Mouse (Mus musculus): ENCODE measurements around the gene Eif2ak4. TPM values are rescaled to one million over a fixed set of nuclear protein-coding genes. Genes with fewer than 3 reads are reported as not detected.

The Eif2ak4 gene
- polyA plus RNA-seq, 1 experiment from 2014 or later, result 14.5 TPM

DNA sequence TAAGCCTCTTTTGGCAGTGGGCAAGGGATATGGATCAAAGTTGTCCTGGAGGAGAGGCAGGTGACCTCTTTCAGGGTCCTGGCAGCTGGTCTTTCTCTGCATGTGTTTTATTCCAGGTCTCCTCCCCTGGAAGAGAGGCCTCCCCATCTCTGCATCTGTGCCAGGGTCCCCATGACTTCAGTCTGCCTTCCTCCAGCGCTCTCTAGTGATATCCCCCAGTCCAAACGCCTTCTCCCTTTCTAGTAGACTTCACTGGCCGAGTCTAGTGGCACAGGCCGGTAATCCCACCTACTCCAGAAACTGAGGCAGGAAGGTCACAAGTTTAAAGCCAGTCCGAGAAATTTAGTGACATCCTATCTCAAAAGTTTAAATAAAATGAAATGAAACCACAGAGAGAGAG lies 109.5 kb downstream of the Eif2ak4 start:
- no peaks in the 10 kb centered on the region for H3K27me3 ChIP-seq (ENCODE audit: control insufficient read depth, insufficient read depth, low read length)
- H3K36me3 ChIP-seq (ENCODE audit: control insufficient read depth, insufficient read depth, low read length), result no peaks in the 10 kb centered on the region
- H3K4me3 ChIP-seq (ENCODE audit: low read depth, low read length), result no peak overlapping the region
- H3K9me3 ChIP-seq (ENCODE audit: control insufficient read depth, low read length), result no peaks in the 10 kb centered on the region
- no peak overlapping the region for H3K4me2 ChIP-seq (ENCODE audit: low read depth, low read length, severe bottlenecking)
- H3K4me1 ChIP-seq (replicated peaks; ENCODE audit: control insufficient read depth, insufficient read depth, low read length), result peaks cover 5% of the 10 kb centered on the region; the same call in 1 of the 2 replicates
- DNase-seq (ENCODE audit: low spot score), result no peak
- ATAC-seq (replicated peaks; ENCODE audit: low FRiP score), result no peak
- no peak overlapping the region for H3K9ac ChIP-seq (ENCODE audit: low read length)
- 91% methylated on average over 5 of the region's 5 CpGs for WGBS
- no peak overlapping the region for H3K27ac ChIP-seq (ENCODE audit: low read depth, low read length)

DNA sequence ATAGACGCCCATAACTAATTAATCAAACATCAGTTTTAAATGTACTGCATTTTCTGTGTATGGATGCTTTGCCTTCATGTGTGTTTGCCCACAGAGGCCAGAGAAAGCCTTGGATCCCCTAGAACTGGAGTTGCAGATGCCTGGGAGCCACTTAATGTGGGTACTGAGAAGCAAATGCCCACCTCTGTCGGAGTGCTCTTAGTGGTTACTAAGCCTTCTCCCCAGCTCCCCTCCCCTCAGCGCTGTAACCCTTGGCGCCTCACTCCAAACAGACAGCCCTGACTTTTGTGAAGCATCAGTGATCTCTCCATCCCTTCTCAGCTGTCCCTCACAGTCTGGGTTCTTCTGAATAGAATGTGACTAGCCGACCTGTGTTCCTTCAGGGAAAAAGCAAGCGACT lies 110.1 kb downstream of the Eif2ak4 start:
- ATAC-seq (replicated peaks; ENCODE audit: low FRiP score) (no peak), DNase-seq (ENCODE audit: low spot score) (no peak)
- H3K4me1 ChIP-seq (replicated peaks; ENCODE audit: control insufficient read depth, insufficient read depth, low read length), result peaks cover 5% of the 10 kb centered on the region; the same call in 1 of the 2 replicates
- no peak overlapping the region for H3K27ac ChIP-seq (ENCODE audit: low read depth, low read length)
- H3K27me3 ChIP-seq (ENCODE audit: control insufficient read depth, insufficient read depth, low read length), result no peaks in the 10 kb centered on the region
- no peak overlapping the region for H3K4me3 ChIP-seq (ENCODE audit: low read depth, low read length)
- H3K9me3 ChIP-seq (ENCODE audit: control insufficient read depth, low read length), result no peaks in the 10 kb centered on the region
- H3K9ac ChIP-seq (ENCODE audit: low read length), result no peak overlapping the region
- WGBS, result 74% methylated on average over 6 of the region's 6 CpGs
- no peak overlapping the region for H3K4me2 ChIP-seq (ENCODE audit: low read depth, low read length, severe bottlenecking)
- H3K36me3 ChIP-seq (ENCODE audit: control insufficient read depth, insufficient read depth, low read length), result no peaks in the 10 kb centered on the region

DNA sequence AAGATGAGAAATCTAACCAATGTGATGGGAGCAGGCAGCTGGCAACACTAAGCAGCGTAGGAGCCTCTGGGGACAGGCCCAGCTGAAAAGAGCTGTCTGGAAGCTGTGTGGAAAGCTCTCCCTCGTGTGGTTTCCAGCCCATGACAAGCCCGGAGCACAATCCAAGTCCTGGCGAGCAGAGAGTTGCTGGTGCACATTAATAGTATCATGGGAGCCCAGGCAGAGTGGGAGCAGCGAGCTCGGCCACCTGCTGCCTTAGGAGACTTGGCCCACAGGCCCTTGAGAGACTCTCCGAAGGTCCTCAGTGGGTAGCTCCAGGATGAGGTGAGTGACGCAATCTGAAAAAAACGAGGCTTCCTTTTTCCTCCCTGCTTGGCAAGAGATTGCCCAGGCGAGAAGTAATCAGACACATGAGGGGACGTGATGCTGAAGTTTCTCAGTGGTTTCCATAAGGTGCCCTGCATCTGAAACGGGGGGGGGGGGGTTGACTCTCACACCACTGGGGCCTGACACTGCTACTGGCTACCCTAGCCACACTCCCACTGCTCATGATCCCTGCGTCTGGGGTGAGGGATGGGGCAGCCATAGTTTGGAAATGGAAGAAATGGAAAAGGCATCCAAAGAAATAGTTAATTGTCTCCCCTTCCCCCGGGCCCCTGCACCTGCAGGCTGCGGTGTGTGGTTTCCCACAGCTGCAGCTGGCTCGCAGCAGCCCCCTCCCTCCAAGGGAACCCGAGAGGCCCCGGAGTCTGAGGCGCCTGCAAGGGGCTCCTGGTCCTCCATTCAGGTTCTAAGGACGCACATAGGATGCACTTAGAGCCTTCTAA lies 110.9 kb downstream of the Eif2ak4 start:
- Histone ChIP-seq H3K9ac (ENCODE audit: low read length) (no peak overlapping the region), H3K36me3 (ENCODE audit: control insufficient read depth, insufficient read depth, low read length) (no peaks in the 10 kb centered on the region), H3K4me1 (replicated peaks; ENCODE audit: control insufficient read depth, insufficient read depth, low read length) (peaks cover 5% of the 10 kb centered on the region; the same call in 1 of the 2 replicates), H3K4me3 (ENCODE audit: low read depth, low read length) (no peak overlapping the region), H3K9me3 (ENCODE audit: control insufficient read depth, low read length) (no peaks in the 10 kb centered on the region), H3K27me3 (ENCODE audit: control insufficient read depth, insufficient read depth, low read length) (no peaks in the 10 kb centered on the region), H3K27ac (ENCODE audit: low read depth, low read length) (no peak overlapping the region), H3K4me2 (ENCODE audit: low read depth, low read length, severe bottlenecking) (no peak overlapping the region)
- DNase-seq (ENCODE audit: low spot score) (no peak), ATAC-seq (replicated peaks; ENCODE audit: low FRiP score) (no peak)
- 46% methylated on average over 20 of the region's 20 CpGs for WGBS

DNA sequence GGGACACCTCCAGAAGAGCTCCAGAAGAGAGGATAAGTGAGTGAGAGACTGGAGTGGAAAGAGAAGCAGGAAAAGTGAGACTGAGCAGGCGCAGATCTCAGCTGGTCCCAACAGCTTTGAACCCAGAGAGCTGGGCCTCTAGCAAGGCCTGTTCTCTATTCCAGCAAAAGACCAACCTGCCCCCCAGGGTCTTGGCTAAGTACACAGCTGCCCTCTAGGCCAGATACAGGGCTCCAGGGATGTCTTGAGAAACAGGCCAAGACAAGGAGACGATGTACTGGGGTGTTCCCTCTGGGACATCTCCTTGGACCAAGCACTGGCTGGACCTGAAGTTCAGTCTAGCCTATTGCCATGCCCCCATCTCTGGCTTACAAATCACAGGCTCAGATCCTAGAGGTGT lies 111.8 kb downstream of the Eif2ak4 start:
- no peak for DNase-seq (ENCODE audit: low spot score)
- Histone ChIP-seq H3K4me3 (ENCODE audit: low read depth, low read length) (no peak overlapping the region), H3K4me2 (ENCODE audit: low read depth, low read length, severe bottlenecking) (no peak overlapping the region), H3K4me1 (replicated peaks; ENCODE audit: control insufficient read depth, insufficient read depth, low read length) (peaks cover 5% of the 10 kb centered on the region; the same call in 1 of the 2 replicates), H3K9ac (ENCODE audit: low read length) (no peak overlapping the region), H3K27me3 (ENCODE audit: control insufficient read depth, insufficient read depth, low read length) (no peaks in the 10 kb centered on the region), H3K27ac (ENCODE audit: low read depth, low read length) (no peak overlapping the region), H3K36me3 (ENCODE audit: control insufficient read depth, insufficient read depth, low read length) (no peaks in the 10 kb centered on the region), H3K9me3 (ENCODE audit: control insufficient read depth, low read length) (no peaks in the 10 kb centered on the region)
- 84% methylated on average over 2 of the region's 2 CpGs for WGBS
- ATAC-seq (replicated peaks; ENCODE audit: low FRiP score), result no peak

DNA sequence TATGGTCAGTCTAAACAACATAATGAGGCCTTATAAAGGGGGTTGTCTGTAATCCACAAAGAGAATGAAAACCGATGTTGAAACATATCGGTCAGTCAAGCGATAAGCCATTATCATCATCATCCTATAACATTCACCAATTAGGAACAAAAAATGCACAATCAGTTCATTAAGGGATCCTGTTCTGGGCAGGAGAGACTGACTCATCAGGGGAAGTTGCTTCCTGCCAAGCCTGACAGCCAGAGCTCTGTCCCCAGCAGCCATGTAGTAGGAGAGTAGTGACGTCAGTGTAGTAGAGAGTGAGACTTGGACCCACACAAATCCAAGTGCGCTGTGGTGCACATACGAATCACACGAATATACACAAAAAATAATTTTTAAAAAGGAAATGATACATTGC lies 118.7 kb downstream of the Eif2ak4 start:
- no peak for DNase-seq (ENCODE audit: low spot score)
- Histone ChIP-seq H3K4me1 (replicated peaks; ENCODE audit: control insufficient read depth, insufficient read depth, low read length) (peaks cover 8% of the 10 kb centered on the region; the same call in 1 of the 2 replicates), H3K9ac (ENCODE audit: low read length) (no peak overlapping the region), H3K4me3 (ENCODE audit: low read depth, low read length) (no peak overlapping the region), H3K27ac (ENCODE audit: low read depth, low read length) (no peak overlapping the region), H3K27me3 (ENCODE audit: control insufficient read depth, insufficient read depth, low read length) (no peaks in the 10 kb centered on the region), H3K9me3 (ENCODE audit: control insufficient read depth, low read length) (no peaks in the 10 kb centered on the region), H3K36me3 (ENCODE audit: control insufficient read depth, insufficient read depth, low read length) (no peaks in the 10 kb centered on the region), H3K4me2 (ENCODE audit: low read depth, low read length, severe bottlenecking) (no peak overlapping the region)
- 92% methylated on average over 7 of the region's 7 CpGs for WGBS
- no peak for ATAC-seq (replicated peaks; ENCODE audit: low FRiP score)

DNA sequence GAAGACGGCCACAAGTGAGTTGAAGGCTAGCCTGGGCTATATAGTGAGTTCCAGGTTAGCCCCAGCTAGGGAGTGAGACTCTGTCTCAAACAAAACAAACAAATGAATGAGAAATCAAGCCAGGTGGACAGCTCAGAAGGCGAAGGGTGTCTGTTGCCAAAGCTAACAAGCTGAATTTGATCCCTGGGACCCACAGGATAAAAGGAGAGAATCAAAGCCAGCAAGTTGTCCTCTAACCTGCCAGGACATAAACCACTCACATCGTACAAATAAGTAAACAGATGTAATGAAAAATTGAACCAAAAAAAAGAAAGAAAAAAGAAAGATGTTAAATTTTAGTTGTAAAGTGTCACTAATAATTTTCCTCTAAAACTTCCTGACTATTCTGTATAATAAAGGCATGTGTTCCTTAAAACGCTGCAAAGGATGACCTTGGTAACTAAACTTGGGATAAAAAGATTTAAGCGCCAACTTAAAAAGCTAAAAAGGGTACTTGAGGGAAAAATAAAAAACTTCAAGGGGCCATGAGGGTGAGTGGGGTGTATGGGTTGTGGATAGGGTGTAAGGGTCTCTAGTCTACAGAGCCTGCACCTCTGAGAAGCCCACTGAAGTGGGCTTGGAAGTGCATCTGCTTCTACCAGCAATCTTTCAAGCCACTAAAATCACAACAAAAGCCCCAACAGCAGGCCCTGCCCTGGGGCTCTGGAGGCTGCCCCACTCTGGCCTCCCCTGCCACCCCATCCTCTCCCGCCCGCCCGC lies 121.4 kb downstream of the Eif2ak4 start:
- ATAC-seq (replicated peaks; ENCODE audit: low FRiP score), result no peak; the same call in 1 of the 2 replicates
- H3K4me3 ChIP-seq (ENCODE audit: low read depth, low read length), result no peak overlapping the region
- 0 out of 2 replicates have a peak overlapping the region, but pooled peaks have one; percentile 1 for H3K4me2 ChIP-seq (ENCODE audit: low read depth, low read length, severe bottlenecking)

DNA sequence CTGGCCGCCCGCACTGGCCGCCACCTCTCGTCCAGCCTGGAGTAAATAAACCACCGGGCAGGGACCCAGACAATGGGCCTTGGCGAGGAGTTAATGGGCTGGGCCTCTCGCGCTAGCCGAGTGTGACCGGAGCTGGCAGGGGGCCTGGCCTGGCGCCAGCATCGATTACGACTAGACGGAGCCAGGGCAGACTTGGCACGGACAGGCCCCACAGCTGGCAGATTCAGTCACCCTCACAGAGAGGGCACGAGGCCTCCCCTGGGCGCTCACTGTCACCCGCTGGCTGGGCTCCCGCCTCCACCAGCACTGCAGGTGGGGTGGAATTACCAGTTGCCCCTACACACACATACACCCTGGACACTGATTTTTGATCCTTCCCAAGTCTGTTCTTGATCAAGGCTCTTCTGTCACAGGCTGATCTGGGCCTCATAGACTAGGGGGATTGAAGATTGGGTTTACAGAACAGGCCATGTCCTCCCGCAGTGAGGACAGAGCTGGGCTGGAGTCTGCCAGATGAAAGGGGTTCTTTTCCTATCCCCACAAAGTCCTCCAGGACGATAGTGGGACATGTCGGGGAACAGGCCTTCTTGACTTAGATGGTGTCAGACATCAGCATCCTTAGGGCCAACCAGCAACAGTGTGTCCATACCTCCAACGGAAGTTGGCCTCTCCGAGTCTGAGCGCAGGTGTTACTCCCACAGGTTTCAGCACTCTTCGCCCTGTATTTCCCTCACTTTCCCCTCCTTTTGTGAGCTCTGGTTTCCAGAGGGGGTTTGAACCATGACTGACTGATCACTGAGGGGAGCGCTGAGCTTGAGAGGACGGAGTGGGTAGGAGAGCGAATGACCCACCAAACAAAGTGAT lies 122.3 kb downstream of the Eif2ak4 start:
- Histone ChIP-seq H3K9ac (ENCODE audit: low read length) (peak overlapping the region; percentile 28; the same call in 1 of the 2 replicates), H3K27me3 (ENCODE audit: control insufficient read depth, insufficient read depth, low read length) (no peaks in the 10 kb centered on the region), H3K36me3 (ENCODE audit: control insufficient read depth, insufficient read depth, low read length) (no peaks in the 10 kb centered on the region), H3K4me2 (ENCODE audit: low read depth, low read length, severe bottlenecking) (0 out of 2 replicates have a peak overlapping the region, but pooled peaks have one; percentile 1), H3K4me1 (replicated peaks; ENCODE audit: control insufficient read depth, insufficient read depth, low read length) (peaks cover 9% of the 10 kb centered on the region; the same call in 1 of the 2 replicates), H3K27ac (ENCODE audit: low read depth, low read length) (no peak overlapping the region), H3K4me3 (ENCODE audit: low read depth, low read length) (no peak overlapping the region), H3K9me3 (ENCODE audit: control insufficient read depth, low read length) (no peaks in the 10 kb centered on the region)
- WGBS, result 34% methylated on average over 29 of the region's 29 CpGs
- ATAC-seq (replicated peaks; ENCODE audit: low FRiP score) (peak; percentile 83), DNase-seq (ENCODE audit: low spot score) (peak; percentile 85)

More for the DNA sequence above, 121.4 kb downstream of the Eif2ak4 start:
- Histone ChIP-seq H3K9me3 (ENCODE audit: control insufficient read depth, low read length) (no peaks in the 10 kb centered on the region), H3K36me3 (ENCODE audit: control insufficient read depth, insufficient read depth, low read length) (no peaks in the 10 kb centered on the region), H3K27ac (ENCODE audit: low read depth, low read length) (no peak overlapping the region), H3K9ac (ENCODE audit: low read length) (peak overlapping the region; percentile 28; the same call in 1 of the 2 replicates), H3K27me3 (ENCODE audit: control insufficient read depth, insufficient read depth, low read length) (no peaks in the 10 kb centered on the region), H3K4me1 (replicated peaks; ENCODE audit: control insufficient read depth, insufficient read depth, low read length) (peaks cover 9% of the 10 kb centered on the region; the same call in 1 of the 2 replicates)
- WGBS, result 49% methylated on average over 8 of the region's 8 CpGs
- DNase-seq (ENCODE audit: low spot score), result no peak

Measured in forebrain, embryonic 11.5 days (tissue).